Mouse (Mus musculus): Measurements from ENCODE around the gene Plekhg5. TPM values are rescaled to one million over a fixed set of nuclear protein-coding genes. Genes with fewer than 3 reads are reported as not detected.

Plekhg5 gene
- polyA plus RNA-seq, 1 experiment from 2014 or later, result 1.8 TPM

DNA sequence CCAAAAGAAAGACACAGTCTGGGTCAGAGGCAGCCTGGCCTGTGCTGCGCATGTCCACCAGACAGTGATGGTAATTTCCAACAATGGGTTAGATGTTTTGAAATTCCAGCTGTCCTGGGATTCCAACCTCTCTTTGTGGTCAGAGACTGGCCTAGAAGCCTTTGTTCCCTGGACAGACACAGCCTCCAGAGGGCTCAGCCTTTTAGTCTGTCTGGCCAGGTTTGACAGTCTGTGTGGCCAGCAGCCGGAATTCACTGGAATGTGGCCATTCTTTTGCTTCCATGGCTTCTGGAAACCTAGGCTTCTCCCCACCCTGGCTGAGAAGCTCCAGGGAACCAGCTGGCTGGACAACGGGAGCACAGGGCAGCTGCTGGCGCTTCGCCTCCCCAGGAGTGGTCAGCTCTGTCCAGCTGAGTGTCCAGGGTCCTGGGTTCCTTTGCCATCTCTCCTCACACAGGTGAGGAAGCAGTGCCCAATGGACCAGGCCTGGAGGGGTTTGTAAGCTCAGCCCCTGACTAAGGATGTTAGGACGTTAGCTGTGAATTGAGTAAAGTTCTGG lies 4.1 kb upstream of the Plekhg5 start:
- TF ChIP-seq EP300 (IDR thresholded peaks at IDR 0.05; ENCODE audit: low read depth) (no peak), CTCF (IDR thresholded peaks at IDR 0.05; ENCODE audit: low read depth) (no peak)
- WGBS (ENCODE audit: insufficient replicate concordance), result 78% methylated on average over 6 of the region's 6 CpGs

GRCm38 (mm10) chr4:152069245-152069644 lies 3.1 kb upstream of the Plekhg5 start:
- 77% methylated on average over 3 of the region's 3 CpGs for WGBS (ENCODE audit: insufficient replicate concordance)
- H3K9me3 ChIP-seq (ENCODE audit: low read length), result no peaks in the 10 kb centered on the region

More for the DNA sequence above, 4.1 kb upstream of the Plekhg5 start:
- no peak overlapping the region for H3K4me3 ChIP-seq (ENCODE audit: low read depth, low read length)
- ATAC-seq, result no peak
- no peak overlapping the region for H3K9ac ChIP-seq (replicated peaks)
- no peaks in the 10 kb centered on the region for H3K27me3 ChIP-seq (ENCODE audit: insufficient read depth, low read length)
- no peak for DNase-seq
- no peaks in the 10 kb centered on the region for H3K4me1 ChIP-seq (ENCODE audit: insufficient read depth)
- no peaks in the 10 kb centered on the region for H3K36me3 ChIP-seq (replicated peaks; ENCODE audit: insufficient read depth, low read length)
- H3K9me3 ChIP-seq (ENCODE audit: low read length), result no peaks in the 10 kb centered on the region
- no peak overlapping the region for H3K4me2 ChIP-seq (ENCODE audit: low read depth, low read length)
- H3K27ac ChIP-seq (ENCODE audit: low read depth), result no peak overlapping the region

GRCm38 (mm10) chr4:152070494-152071396 lies 1.6 kb upstream of the Plekhg5 start:
- H3K9ac ChIP-seq (replicated peaks), result no peak overlapping the region
- H3K4me3 ChIP-seq (ENCODE audit: low read depth, low read length), result no peak overlapping the region
- no peaks in the 10 kb centered on the region for H3K27me3 ChIP-seq (ENCODE audit: insufficient read depth, low read length)
- no peak overlapping the region for H3K27ac ChIP-seq (ENCODE audit: low read depth)
- no peak for ATAC-seq
- TF ChIP-seq EP300 (IDR thresholded peaks at IDR 0.05; ENCODE audit: low read depth) (no peak), CTCF (IDR thresholded peaks at IDR 0.05; ENCODE audit: low read depth) (no peak)
- no peaks in the 10 kb centered on the region for H3K9me3 ChIP-seq (ENCODE audit: low read length)
- H3K4me2 ChIP-seq (ENCODE audit: low read depth, low read length), result no peak overlapping the region
- no peaks in the 10 kb centered on the region for H3K36me3 ChIP-seq (replicated peaks; ENCODE audit: insufficient read depth, low read length)
- 53% methylated on average over 11 of the region's 11 CpGs for WGBS (ENCODE audit: insufficient replicate concordance)
- no peaks in the 10 kb centered on the region for H3K4me1 ChIP-seq (ENCODE audit: insufficient read depth)
- DNase-seq, result no peak

More at GRCm38 (mm10) chr4:152069245-152069644, 3.1 kb upstream of the Plekhg5 start:
- ATAC-seq, result no peak
- H3K4me3 ChIP-seq (ENCODE audit: low read depth, low read length), result no peak overlapping the region
- no peaks in the 10 kb centered on the region for H3K4me1 ChIP-seq (ENCODE audit: insufficient read depth)
- H3K27ac ChIP-seq (ENCODE audit: low read depth), result no peak overlapping the region
- H3K9ac ChIP-seq (replicated peaks), result no peak overlapping the region
- no peaks in the 10 kb centered on the region for H3K27me3 ChIP-seq (ENCODE audit: insufficient read depth, low read length)
- DNase-seq, result no peak
- TF ChIP-seq EP300 (IDR thresholded peaks at IDR 0.05; ENCODE audit: low read depth) (no peak), CTCF (IDR thresholded peaks at IDR 0.05; ENCODE audit: low read depth) (no peak)
- no peak overlapping the region for H3K4me2 ChIP-seq (ENCODE audit: low read depth, low read length)
- H3K36me3 ChIP-seq (replicated peaks; ENCODE audit: insufficient read depth, low read length), result no peaks in the 10 kb centered on the region

DNA sequence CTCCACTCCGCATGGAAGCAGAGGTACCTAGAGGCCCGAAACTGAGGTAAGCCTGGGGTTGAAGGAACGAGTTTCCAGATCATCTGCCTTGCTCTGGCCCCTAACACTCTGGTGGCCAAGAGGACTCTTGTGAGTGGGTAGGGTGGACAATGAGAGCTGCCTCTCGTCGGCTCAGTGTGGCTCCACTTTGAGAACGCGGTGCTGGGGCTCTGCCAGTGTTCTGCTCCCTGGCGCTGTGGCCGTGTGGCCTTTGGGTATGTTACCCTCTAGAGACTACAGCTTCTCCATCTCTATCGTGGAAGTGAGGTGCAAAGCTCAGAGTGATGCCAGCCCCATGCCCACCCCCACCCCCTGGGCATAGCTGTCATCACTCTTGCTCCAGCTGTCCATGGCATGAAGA lies 357 bp downstream of the Plekhg5 start:
- no peak for DNase-seq
- 0 out of 2 replicates have a peak, but pooled peaks have one; percentile 13 for ATAC-seq
- no peaks in the 10 kb centered on the region for H3K9me3 ChIP-seq (ENCODE audit: low read length)
- no peak overlapping the region for H3K4me2 ChIP-seq (ENCODE audit: low read depth, low read length)
- no peaks in the 10 kb centered on the region for H3K27me3 ChIP-seq (ENCODE audit: insufficient read depth, low read length)
- no peak for TF ChIP-seq EP300 (IDR thresholded peaks at IDR 0.05; ENCODE audit: low read depth)
- WGBS (ENCODE audit: insufficient replicate concordance), result 54% methylated on average over 10 of the region's 10 CpGs
- no peaks in the 10 kb centered on the region for H3K36me3 ChIP-seq (replicated peaks; ENCODE audit: insufficient read depth, low read length)
- H3K4me1 ChIP-seq (ENCODE audit: insufficient read depth), result no peaks in the 10 kb centered on the region
- no peak overlapping the region for H3K4me3 ChIP-seq (ENCODE audit: low read depth, low read length)
- no peak overlapping the region for H3K27ac ChIP-seq (ENCODE audit: low read depth)
- H3K9ac ChIP-seq (replicated peaks), result no peak overlapping the region

DNA sequence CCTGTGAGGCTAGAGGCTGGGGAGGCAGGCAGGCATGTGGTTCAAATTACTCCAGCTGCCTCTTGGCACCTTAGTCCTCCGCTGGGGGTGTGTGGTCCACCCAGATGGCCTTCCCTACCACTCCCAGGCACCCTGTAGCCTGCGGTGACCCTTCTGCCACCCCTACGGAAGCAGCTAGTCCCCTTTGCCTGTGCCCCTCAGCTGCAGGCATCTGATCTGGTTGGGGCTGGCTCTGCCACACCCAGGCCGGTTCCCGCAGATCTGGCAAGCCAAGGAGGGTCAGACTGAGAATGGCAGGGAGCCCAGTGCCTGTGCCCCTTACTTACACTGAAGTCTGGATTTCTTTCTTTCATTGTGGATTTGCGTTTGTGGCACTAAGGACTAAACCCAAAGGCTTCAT lies 1.4 kb downstream of the Plekhg5 start:
- H3K4me1 ChIP-seq (ENCODE audit: insufficient read depth), result no peaks in the 10 kb centered on the region
- no peaks in the 10 kb centered on the region for H3K27me3 ChIP-seq (ENCODE audit: insufficient read depth, low read length)
- H3K9me3 ChIP-seq (ENCODE audit: low read length), result no peaks in the 10 kb centered on the region
- no peak for TF ChIP-seq EP300 (IDR thresholded peaks at IDR 0.05; ENCODE audit: low read depth)
- no peak for TF ChIP-seq CTCF (IDR thresholded peaks at IDR 0.05; ENCODE audit: low read depth)
- H3K4me2 ChIP-seq (ENCODE audit: low read depth, low read length), result no peak overlapping the region
- ATAC-seq (no peak), DNase-seq (no peak)
- H3K36me3 ChIP-seq (replicated peaks; ENCODE audit: insufficient read depth, low read length), result no peaks in the 10 kb centered on the region
- H3K4me3 ChIP-seq (ENCODE audit: low read depth, low read length), result no peak overlapping the region
- H3K9ac ChIP-seq (replicated peaks), result no peak overlapping the region
- 67% methylated on average over 6 of the region's 6 CpGs for WGBS (ENCODE audit: insufficient replicate concordance)
- no peak overlapping the region for H3K27ac ChIP-seq (ENCODE audit: low read depth)

- TF ChIP-seq CTCF (IDR thresholded peaks at IDR 0.05; ENCODE audit: low read depth) (peak; percentile 36), EP300 (IDR thresholded peaks at IDR 0.05; ENCODE audit: low read depth) (no peak)
- H3K9me3 ChIP-seq (ENCODE audit: low read length), result no peaks in the 10 kb centered on the region
- H3K27ac ChIP-seq (ENCODE audit: low read depth), result no peak overlapping the region
- ATAC-seq (no peak), DNase-seq (no peak)
- H3K36me3 ChIP-seq (replicated peaks; ENCODE audit: insufficient read depth, low read length), result no peaks in the 10 kb centered on the region
- no peaks in the 10 kb centered on the region for H3K27me3 ChIP-seq (ENCODE audit: insufficient read depth, low read length)
- WGBS (ENCODE audit: insufficient replicate concordance), result 81% methylated on average over 9 of the region's 9 CpGs
- no peaks in the 10 kb centered on the region for H3K4me1 ChIP-seq (ENCODE audit: insufficient read depth)
- no peak overlapping the region for H3K9ac ChIP-seq (replicated peaks)
- H3K4me3 ChIP-seq (ENCODE audit: low read depth, low read length), result no peak overlapping the region
- no peak overlapping the region for H3K4me2 ChIP-seq (ENCODE audit: low read depth, low read length)
Observed at GRCm38 (mm10) chr4:152074548-152074947, 2.2 kb downstream of the Plekhg5 start.

Measured in liver, postnatal 0 days (tissue).